Mouse (Mus musculus): Measurements from ENCODE around the gene Alms1. TPM values are rescaled to one million over a fixed set of nuclear protein-coding genes. Genes with fewer than 3 reads are reported as not detected.

Gene Alms1
- polyA plus RNA-seq, 1 experiment from 2014 or later: 6.6 TPM

Small RNAs within 50 kb of the gene (microRNA-seq; reads per million reads assigned to microRNA genes)
- not detected for gene Gm27317

Other genes starting within 250 kb of the Alms1 start
- 16.7 and 17.2 TPM in 2 replicates for gene Rab11fip5, start 212.9 kb upstream of the Alms1 start, polyA plus RNA-seq (2015; fragmentation: Nextera tagmentation; extraction: Ambion mirVana)
- gene Noto, start 163.6 kb upstream of the Alms1 start, polyA plus RNA-seq (2015; fragmentation: Nextera tagmentation; extraction: Ambion mirVana): not detected in 2 replicates
- 64.2 and 66.1 TPM in 2 replicates for gene Smyd5, start 155.5 kb upstream of the Alms1 start, polyA plus RNA-seq (2015; fragmentation: Nextera tagmentation; extraction: Ambion mirVana)
- 493 and 494 TPM in 2 replicates for gene Cct7, start 136.0 kb upstream of the Alms1 start, polyA plus RNA-seq (2015; fragmentation: Nextera tagmentation; extraction: Ambion mirVana)
- 29.8 and 33.5 TPM in 2 replicates for gene Pradc1, start 135.6 kb upstream of the Alms1 start, polyA plus RNA-seq (2015; fragmentation: Nextera tagmentation; extraction: Ambion mirVana)
- 0.47 and 0.54 TPM in 2 replicates for gene Fbxo41, start 84.5 kb upstream of the Alms1 start, polyA plus RNA-seq (2015; fragmentation: Nextera tagmentation; extraction: Ambion mirVana)
- not detected in 2 replicates for gene Egr4, start 73.9 kb upstream of the Alms1 start, polyA plus RNA-seq (2015; fragmentation: Nextera tagmentation; extraction: Ambion mirVana)
- not detected in 2 replicates for gene Nat8f7, start 125.7 kb downstream of the Alms1 start, polyA plus RNA-seq (2015; fragmentation: Nextera tagmentation; extraction: Ambion mirVana)
- 0.11 TPM in 2 replicates for gene Nat8f3, start 178.2 kb downstream of the Alms1 start, polyA plus RNA-seq (2015; fragmentation: Nextera tagmentation; extraction: Ambion mirVana)
- not detected in 2 replicates for gene Nat8f6, start 233.4 kb downstream of the Alms1 start, polyA plus RNA-seq (2015; fragmentation: Nextera tagmentation; extraction: Ambion mirVana)
- not detected in 2 replicates for gene Nat8f5, start 233.4 kb downstream of the Alms1 start, polyA plus RNA-seq (2015; fragmentation: Nextera tagmentation; extraction: Ambion mirVana)
- gene Nat8, start 244.6 kb downstream of the Alms1 start, polyA plus RNA-seq (2015; fragmentation: Nextera tagmentation; extraction: Ambion mirVana): 0.17 TPM in 1 of 2 replicates, not detected in the other

Data from limb, embryonic 13.5 days (tissue).